Comparison of ENCODE assay signal across 9 mouse cellular contexts in the genomic region with DNA sequence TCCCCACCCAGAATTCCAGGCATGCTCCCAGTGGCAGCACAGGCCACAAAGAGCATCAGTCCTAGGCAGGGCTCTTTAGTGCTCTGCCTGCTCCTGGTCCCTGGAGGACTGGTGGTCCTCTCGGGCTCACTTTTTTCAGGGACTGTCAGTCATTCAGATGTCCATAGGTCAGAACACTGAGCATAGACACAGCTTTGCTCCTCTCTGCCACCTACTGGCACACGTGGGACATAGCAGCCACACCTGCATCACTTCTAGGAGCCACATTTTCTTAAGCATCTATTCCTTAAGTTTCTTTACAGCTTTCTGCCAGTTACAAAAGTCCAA. TPM values are rescaled to one million over a fixed set of nuclear protein-coding genes. Genes with fewer than 3 reads are reported as not detected.
DNase-seq lines count a peak whose midpoint lies in the region; ATAC-seq and TF ChIP-seq lines count a peak whose summit lies in the region.
"Had no signal": no experiment of that assay in that cellular context is flagged by ENCODE, and none has a peak within 500 bp of the region (broad histone marks: within the 10 kb centered on the region; RNA-seq: fewer than 3 reads in every experiment).

No protein-coding gene starts in this region.

- H3K36me3 ChIP-seq in kidney, embryonic 15.5 days = no peaks in the 10 kb centered on the region
- H3K36me3 ChIP-seq in hindbrain, embryonic 10.5 days = no peaks in the 10 kb centered on the region

- DNase-seq in kidney, postnatal 14 days = no peak
- DNase-seq in hindbrain, embryonic 10.5 days (ENCODE audit: low spot score) = peak; percentile 39
- DNase-seq in naive thymus-derived CD4-positive, alpha-beta T cell, adult 2 months (ENCODE audit: low read depth) = peak; percentile 13
- DNase-seq in urinary bladder, adult 18-20 months (ENCODE audit: low spot score in 2 of 2) = no peak
- no peak for DNase-seq in right cerebral cortex, postnatal 4 days
- no peak for DNase-seq in T-cell, adult 2 months (ENCODE audit: low spot score)

- no peak overlapping the region for H3K27ac ChIP-seq in kidney, embryonic 15.5 days
- no peak overlapping the region for H3K27ac ChIP-seq in bone marrow, adult 2 months (ENCODE audit: control insufficient read depth, insufficient read depth, low read depth, low read length, poor library complexity)
- H3K27ac ChIP-seq in hindbrain, embryonic 10.5 days = no peak overlapping the region

- TF ChIP-seq CTCF in bone marrow, adult 2 months (IDR thresholded peaks at IDR 0.05; ENCODE audit: control insufficient read depth, insufficient read depth, low read length) = peak; percentile 71

- no peaks in the 10 kb centered on the region for H3K27me3 ChIP-seq in kidney, embryonic 15.5 days
- no peaks in the 10 kb centered on the region for H3K27me3 ChIP-seq in hindbrain, embryonic 10.5 days (ENCODE audit: insufficient read depth, poor library complexity, severe bottlenecking)

- TF ChIP-seq POLR2A in bone marrow, adult 2 months (IDR thresholded peaks at IDR 0.05; ENCODE audit: borderline replicate concordance, control insufficient read depth, low read depth, low read length) = no peak

- no peaks in the 10 kb centered on the region for H3K9me3 ChIP-seq in kidney, embryonic 15.5 days (replicated peaks)
- H3K9me3 ChIP-seq in hindbrain, embryonic 10.5 days = no peaks in the 10 kb centered on the region

- peak; percentile 18; the same call in 1 of the 2 replicates for ATAC-seq in kidney, embryonic 15.5 days (replicated peaks; ENCODE audit: low FRiP score)

- H3K4me1 ChIP-seq in kidney, embryonic 15.5 days = peaks cover 20% of the 10 kb centered on the region
- H3K4me1 ChIP-seq in bone marrow, adult 2 months (ENCODE audit: control insufficient read depth, insufficient read depth, low read length) = no peaks in the 10 kb centered on the region
- H3K4me1 ChIP-seq in hindbrain, embryonic 10.5 days (replicated peaks) = peaks cover 13% of the 10 kb centered on the region; the same call in 1 of the 2 replicates

- H3K9ac ChIP-seq in kidney, embryonic 15.5 days = no peak overlapping the region

- H3K4me3 ChIP-seq in kidney, embryonic 15.5 days (replicated peaks) = no peak overlapping the region
- no peak overlapping the region for H3K4me3 ChIP-seq in bone marrow, adult 2 months (replicated peaks; ENCODE audit: control insufficient read depth, low read depth, low read length)
- H3K4me3 ChIP-seq in hindbrain, embryonic 10.5 days = no peak overlapping the region

- H3K4me2 ChIP-seq in kidney, embryonic 15.5 days = no peak overlapping the region

- 19% methylated on average over 2 of the region's 2 CpGs for WGBS in kidney, embryonic 15.5 days
- 13% methylated on average over 2 of the region's 2 CpGs for WGBS in bone marrow, adult 2 months
- 8% methylated on average over 2 of the region's 2 CpGs for WGBS in hindbrain, embryonic 10.5 days

RNA-seq across cellular contexts. Expression of gene Serpina3n, which starts 12.6 kb away (rescaled TPM):
- polyA plus RNA-seq in kidney, embryonic 15.5 days (2015; fragmentation: Nextera tagmentation; extraction: Ambion mirVana) = 0.08 TPM in 1 of 2 replicates, not detected in the other
- 2.8 and 5.5 TPM in 2 replicates for polyA plus RNA-seq in bone marrow, adult 2 months (2011; ENCODE audit: insufficient read depth, insufficient read length, low replicate concordance, missing spikeins)
- polyA plus RNA-seq in hindbrain, embryonic 10.5 days (2016; fragmentation: Nextera tagmentation; extraction: Ambion mirVana) = not detected in 2 replicates
- polyA plus RNA-seq: intestine, embryonic 14.5 days had no signal

RNA-seq across cellular contexts. Expression of gene Gsc, which starts 54.0 kb away (rescaled TPM):
- polyA plus RNA-seq in kidney, embryonic 15.5 days (2015; fragmentation: Nextera tagmentation; extraction: Ambion mirVana) = 0.17 TPM in 1 of 2 replicates, not detected in the other
- polyA plus RNA-seq in bone marrow, adult 2 months (2011; ENCODE audit: insufficient read depth, insufficient read length, low replicate concordance, missing spikeins) = not detected in 2 replicates
- polyA plus RNA-seq in hindbrain, embryonic 10.5 days (2016; fragmentation: Nextera tagmentation; extraction: Ambion mirVana) = 0.55 and 0.76 TPM in 2 replicates

Comparison
In these comparisons a context has a peak if more than half of its experiments do, and no peak if none do; other contexts are left out.
1. DNase-seq: peak in hindbrain, embryonic 10.5 days (single experiment) and naive thymus-derived CD4-positive, alpha-beta T cell, adult 2 months (single experiment); none in kidney, postnatal 14 days (single experiment), urinary bladder, adult 18-20 months (0 of 2), right cerebral cortex, postnatal 4 days (single experiment) and T-cell, adult 2 months (single experiment).